Mouse (Mus musculus): ENCODE results near the gene Cadm4.
A peak's percentile ranks its signal among the peaks of the same experiment; 100 is the strongest.

Gene Cadm4

DNA sequence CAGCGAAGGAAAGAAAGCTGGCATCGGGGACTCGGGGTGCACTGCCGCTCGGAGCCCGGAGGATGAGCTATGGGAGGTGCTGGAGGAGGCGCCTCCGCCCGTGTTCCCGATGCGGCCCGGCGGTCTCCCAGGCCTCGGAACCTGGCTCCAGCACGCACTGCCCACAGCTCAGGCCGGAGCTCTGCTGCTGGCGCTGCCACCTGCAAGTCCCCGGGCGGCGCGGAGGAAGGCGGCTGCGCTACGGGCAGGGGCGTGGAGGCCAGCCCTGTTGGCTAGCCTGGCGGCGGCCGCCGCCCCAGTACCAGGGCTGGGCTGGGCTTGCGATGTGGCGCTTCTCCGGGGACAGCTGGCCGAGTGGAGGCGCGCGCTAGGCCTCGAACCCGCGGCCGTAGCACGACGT is 52.0 kb downstream of the Cadm4 start:
- no peak for DNase-seq

DNA sequence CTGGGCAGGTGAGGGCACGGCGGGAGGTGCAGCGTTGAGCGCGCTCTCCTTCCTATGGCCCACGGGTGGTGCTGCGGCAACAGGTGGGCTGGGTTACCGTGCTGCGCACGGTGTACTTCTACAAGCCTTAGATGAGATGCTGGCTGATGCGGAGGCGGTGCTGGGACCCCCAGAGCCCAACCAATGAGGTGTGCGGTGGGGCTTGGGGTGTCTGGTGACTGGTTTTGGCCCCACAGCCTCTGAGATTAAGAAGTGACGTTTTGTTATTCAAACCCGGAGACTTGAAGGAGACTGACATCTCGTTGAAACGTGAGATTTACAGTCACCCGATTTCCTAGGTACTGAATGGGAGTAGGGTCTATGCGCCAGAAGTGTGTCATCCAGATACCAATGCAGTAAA is 52.5 kb downstream of the Cadm4 start:
- DNase-seq: no peak

- DNase-seq: no peak
Measured at GRCm38 (mm10) chr7:24537081-24537480, 55.3 kb downstream of the Cadm4 start.

- no peak for DNase-seq
Measured at GRCm38 (mm10) chr7:24537591-24537990, 55.8 kb downstream of the Cadm4 start.

DNA sequence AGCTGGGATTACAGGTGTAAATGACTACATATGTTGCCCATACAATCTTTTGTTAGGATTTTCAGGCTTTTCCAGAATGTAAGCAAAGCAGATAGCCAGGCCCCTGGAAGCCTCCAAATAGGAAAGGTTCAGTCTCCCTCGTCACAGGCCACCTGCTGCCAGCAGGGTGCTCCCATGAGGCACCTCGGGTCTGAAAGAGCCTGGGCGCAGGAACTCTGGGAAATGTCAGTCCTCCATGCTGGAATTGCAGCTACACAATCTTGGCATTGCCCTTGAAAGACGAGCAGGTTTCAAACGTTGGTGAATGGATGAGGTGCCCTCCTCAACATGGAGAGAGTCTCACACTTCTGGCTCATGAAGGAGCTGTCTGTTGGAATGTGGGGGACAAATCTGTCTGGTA is 56.3 kb downstream of the Cadm4 start:
- DNase-seq: no peak

DNA sequence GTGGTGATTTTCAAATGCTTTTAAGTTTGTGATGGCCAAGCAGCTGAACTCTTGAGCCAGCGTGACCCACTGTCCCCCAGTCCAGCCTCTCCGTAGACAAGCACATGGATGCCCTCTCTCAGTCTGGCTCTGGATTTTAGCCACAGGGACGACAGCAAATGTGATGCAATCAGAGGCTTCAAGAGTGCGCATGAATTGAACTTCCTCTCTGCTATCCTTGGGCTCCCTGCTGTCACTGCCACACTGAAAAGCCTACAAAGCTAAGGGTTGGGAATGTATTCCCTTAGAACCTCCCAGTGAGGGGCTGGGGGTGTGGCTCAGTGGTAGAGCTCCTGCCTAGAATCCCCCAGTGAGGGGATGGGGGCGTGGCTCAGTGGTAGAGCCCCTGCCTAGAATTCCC is 56.9 kb downstream of the Cadm4 start:
- DNase-seq: no peak

DNA sequence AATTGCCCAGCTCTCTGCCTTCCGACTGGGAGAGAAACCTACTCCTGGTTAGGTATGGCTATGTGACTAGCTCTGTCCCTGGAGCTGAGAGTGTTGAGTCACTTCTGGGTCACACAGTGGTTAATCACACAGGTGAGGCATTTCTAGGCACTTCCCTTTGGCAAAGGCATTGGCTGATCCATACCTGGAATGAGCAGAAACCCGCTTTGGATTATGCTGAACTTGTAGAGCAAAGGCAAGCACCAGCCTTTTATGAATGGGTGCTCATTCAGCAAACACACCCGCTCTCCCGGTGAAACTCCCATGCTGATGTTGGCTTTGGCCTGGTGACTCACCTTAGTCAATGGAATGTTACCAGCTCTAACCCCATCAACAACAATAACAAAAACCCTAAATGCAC is 57.9 kb downstream of the Cadm4 start:
- DNase-seq: no peak

- DNase-seq: no peak
Measured at GRCm38 (mm10) chr7:24544506-24544905, 62.7 kb downstream of the Cadm4 start.

DNA sequence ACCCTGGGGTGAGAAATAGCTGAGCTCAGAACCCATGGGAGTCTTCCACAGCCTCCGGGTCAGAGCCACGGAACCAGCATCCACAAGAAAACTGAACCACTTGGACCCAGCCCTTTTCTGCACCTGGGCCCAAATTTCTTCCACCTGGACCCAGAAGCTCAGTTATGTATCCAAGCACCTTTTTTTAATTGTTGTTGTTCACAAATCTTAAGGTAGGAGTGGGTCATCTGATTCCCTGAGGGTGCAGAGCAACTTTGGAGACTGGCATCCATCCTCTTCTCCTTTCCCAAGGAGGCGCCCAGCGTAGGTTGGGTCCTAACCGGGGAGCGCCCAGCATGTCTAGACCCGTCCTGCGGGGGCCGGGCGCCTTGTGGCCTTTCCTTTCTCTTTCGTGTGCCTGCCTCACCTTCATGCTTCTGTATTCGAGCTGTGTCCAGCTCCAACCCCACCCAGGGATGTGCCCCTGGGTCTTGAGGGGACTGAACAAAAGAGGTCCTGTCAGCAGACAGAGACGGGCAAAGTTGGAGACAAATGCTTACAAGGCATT is 64.3 kb downstream of the Cadm4 start, which contains the start of the genes Pinlyp and Xrcc1:
TSS of gene Pinlyp (minus strand) at position 51 of the 547 bp plus-strand sequence.
TSS of gene Xrcc1 (plus strand) at position 222 of the 547 bp plus-strand sequence.
- no peak for DNase-seq

GRCm38 (mm10) chr7:24546634-24547389 is 65.0 kb downstream of the Cadm4 start:
- peak; percentile 100 for DNase-seq

DNA sequence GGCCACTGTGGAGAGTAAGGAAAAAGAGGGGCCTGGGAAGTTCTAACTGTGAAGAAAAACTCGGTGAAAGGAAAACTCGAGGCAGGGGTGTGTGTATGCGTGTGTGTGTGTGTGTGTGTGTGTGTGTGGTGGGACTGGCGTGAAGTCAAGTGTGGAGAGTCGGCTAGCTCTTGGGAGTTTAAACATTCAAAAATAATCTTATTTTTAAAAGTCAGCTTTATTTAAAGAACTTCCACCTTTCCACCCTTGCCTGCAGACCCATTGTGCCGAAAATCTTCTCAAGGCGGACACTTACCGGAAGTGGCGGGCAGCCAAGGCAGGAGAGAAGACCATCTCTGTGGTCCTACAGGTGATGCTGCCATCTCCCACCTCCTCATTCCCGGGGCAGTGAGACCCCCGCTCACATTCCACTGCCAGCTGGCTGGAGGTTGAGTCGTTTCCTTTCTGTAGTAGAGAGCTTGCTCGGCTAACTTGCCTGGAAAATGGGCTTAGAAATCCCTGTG is 65.8 kb downstream of the Cadm4 start:
- DNase-seq: no peak

DNA sequence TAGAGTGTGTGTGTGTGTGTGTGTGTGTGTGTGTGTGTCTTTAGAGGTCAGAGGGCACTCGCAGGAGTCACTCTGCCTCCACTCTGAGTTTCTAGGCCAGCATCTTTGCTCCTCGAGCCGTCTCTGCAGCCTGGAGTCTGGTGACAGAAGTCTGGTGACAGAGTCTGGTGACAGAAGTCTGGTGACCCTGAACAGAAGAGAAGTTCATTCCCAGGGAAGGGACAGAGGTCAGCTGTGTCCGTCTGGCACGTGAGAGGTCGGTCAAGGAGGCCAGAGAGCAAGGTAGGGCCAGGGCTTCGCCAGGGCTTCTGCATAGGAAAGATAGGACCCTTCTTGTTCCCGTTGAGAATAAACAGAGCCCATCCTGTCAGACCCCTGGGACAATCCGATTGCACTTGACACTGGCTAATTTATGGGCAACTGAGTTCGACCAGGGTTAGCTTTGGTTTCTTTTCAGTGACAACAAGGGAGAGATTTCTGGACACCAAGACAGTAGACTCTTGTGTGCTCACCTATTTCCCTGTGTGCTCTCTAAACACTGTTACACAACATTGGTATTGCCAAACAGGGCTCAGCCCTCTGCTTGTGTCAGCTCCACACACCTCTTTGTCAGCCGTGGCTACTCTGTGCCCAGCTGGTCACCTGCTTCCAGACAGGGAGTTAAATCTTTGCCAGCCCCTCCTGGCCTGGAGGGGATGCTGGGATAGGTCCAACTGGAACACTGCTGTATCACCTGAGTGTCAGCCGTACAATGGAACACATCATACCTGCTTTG is 70.3 kb downstream of the Cadm4 start:
- no peak for DNase-seq

All from lung, postnatal 10 days (tissue).